Mouse (Mus musculus) liver (tissue): ENCODE results near the gene Snx18.

Experiments used
- DNase-seq: peaks from one replicate; pipeline ENCODE4 v3.0.0-alpha.2; 2020; ENCODE audit warnings: mixed read lengths

Snx18 gene

DNA sequence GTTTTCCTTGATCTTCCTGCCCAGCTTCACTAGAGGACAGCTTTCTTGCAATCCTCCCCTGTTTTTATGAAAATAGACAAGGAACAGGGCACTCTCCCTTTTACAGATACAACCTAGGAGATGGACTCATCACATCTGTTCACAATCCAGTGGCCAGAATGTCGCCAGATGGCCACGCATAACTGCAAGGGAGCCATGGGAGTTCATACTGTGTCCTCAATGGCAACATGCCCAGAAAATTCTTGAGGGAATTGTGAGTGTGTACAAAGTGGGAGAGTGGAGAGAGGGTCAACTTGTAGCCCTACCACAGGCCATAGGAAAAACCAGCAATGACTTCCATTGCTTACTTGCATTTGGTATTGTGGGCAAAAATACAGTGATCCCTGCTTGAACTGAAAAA is 63.1 kb downstream of the Snx18 start:
- DNase-seq, result no peak

- DNase-seq, result no peak
These were observed 64.6 kb downstream of the Snx18 start for GRCm38 (mm10) chr13:113553603-113554230.

DNA sequence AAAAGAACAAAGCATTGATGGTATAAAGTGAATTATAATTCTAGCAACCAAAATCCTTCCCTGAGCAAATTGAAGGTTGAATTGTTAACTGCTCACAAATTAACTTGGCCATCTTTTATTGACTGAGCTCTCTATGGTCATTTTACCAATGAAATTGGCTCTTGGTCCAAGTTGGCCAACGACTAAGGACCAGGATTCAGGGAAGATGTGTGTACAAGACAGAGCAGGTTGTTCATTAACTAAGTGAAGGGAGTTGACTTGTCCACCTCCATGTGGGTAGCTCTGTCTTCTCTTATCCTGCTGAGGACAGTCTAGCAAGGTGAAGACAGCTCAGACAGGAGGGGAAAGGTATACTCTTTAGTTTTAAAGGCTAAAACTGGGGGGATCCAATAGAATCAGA is 66.0 kb downstream of the Snx18 start:
- DNase-seq, result no peak

DNA sequence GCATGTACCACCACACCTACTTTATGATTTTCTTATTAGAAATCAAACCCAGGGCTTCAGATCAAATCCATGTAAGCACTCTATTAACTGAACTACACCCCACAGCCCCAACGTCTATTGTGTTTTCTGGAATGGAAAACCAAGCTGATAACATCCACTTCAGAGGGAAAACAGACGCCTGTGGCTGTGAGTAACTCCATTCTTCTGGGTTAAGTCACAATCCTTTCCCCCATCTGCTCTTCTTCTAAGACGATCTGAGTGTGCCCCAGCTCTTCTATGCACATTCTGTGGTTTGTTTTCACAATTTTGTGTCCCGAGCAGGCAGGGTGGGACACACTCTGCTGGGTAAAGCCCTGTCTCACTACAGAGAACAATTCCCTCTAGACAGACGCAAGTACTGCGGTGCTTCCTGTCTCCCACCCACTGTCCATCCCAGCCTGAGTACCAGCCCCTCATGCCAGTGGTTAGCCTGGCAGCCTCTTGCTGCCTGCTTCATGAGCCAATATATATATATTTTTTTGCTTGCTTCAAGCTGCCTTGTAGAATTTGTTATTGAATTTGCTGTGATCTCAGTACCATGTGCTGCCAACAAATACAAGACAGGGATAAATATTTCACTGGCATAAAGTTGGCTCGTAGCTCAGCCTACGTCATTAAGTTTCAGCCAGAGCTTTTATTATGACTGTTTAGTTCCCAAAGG is 67.3 kb downstream of the Snx18 start:
- DNase-seq, result no peak

- DNase-seq, result no peak
These were observed 69.3 kb downstream of the Snx18 start for GRCm38 (mm10) chr13:113549021-113549420.

DNA sequence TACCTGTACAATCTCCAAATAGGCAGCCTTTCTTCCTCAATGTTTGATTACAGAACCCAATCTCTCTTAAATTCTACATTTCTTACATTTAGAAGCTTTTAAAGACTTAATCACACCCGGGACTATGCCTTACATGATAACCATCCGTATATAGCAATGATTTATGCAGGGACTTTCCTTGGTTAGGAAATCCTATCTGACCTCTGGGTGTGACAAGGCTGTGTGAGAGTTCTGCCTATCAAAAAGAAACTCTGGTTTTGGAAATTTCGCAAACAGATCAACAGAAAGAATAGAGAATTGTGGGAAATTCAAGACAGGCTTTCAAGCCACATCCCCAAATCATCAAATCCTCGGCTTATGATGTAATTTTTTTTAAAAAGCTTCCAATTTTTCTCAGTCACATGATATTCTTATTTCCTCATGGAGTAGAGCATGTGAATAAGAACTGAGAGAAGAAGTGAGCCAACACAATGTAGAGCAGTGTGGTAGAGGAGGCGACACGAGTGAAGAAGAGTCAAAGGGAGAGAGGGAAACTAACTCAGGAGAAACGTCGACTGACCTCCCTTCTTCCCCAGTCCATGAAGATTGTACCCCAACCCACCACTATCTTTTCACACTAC is 70.4 kb downstream of the Snx18 start:
- no peak for DNase-seq

GRCm38 (mm10) chr13:113542374-113542773 is 76.0 kb downstream of the Snx18 start:
- no peak for DNase-seq
